Mouse (Mus musculus) Patski (cell line): ENCODE data around the gene Tlr13. TPM values are rescaled to one million over a fixed set of nuclear protein-coding genes. Genes with fewer than 3 reads are reported as not detected.

Experiments used
- ATAC-seq: fragments of 100-300 bp; one replicate; pipeline ENCODE4 v1.8.0; 2021
- CTCF ChIA-PET: fragments of 350-600 bp; sonication (Branson Sonifier 250); formaldehyde crosslinking; loops from one replicate; lab custom pipeline; 2022; ENCODE audit warnings: inconsistent platforms; lab: Charles Lee
- POLR2A ChIA-PET: fragments of 350-600 bp; sonication (Branson Sonifier 250); formaldehyde crosslinking; loops from one replicate; lab custom pipeline; 2022; ENCODE audit warnings: antibody characterized with exemption, inconsistent platforms; lab: Charles Lee
- DNase-seq: peaks from one replicate; pipeline ENCODE4 v3.0.0-alpha.2; 2011; ENCODE audit warnings: low read depth, low spot score
- H3K27me3 ChIP-seq: fragments of 371-371 bp; one replicate; pipeline ENCODE4 v1.5.1; 2021
- CTCF ChIP-seq: fragments of 100-300 bp; IDR thresholded peaks from one replicate; pipeline ENCODE4 v1.5.1; 2021
- in situ Hi-C: fragments of 300-500 bp; cut with MboI; formaldehyde crosslinking; loops from 3 replicates; pipeline ENCODE4 v1.11.1; 2018; ENCODE audit warnings: low pct_unique_long_range_greater_than_20kb, mixed read lengths
- polyA plus RNA-seq: library from polyadenylated mRNA; unstranded; gene quantifications from one replicate; pipeline ENCODE4 v1.2.3, GENCODE M21; 2021

Tlr13 gene
- not detected for polyA plus RNA-seq

GRCm38 (mm10) chrX:106142936-106143335, at the start of gene Tlr13:
TSS of gene Tlr13 (plus strand) at chrX:106143204.
- ChIA-PET CTCF (interaction anchor here (0.6 to 1.0 kb wide), 2 partner anchors 11 to 49 kb away, joined by 3 read pairs; no protein-coding TSS in a partner anchor), POLR2A (no interaction called here)
- H3K27me3 ChIP-seq: peaks cover 23% of the 10 kb centered on the region
- TF ChIP-seq CTCF: no peak
- in situ Hi-C loops: no loop called here
- no peak for ATAC-seq
- DNase-seq: no peak

DNA sequence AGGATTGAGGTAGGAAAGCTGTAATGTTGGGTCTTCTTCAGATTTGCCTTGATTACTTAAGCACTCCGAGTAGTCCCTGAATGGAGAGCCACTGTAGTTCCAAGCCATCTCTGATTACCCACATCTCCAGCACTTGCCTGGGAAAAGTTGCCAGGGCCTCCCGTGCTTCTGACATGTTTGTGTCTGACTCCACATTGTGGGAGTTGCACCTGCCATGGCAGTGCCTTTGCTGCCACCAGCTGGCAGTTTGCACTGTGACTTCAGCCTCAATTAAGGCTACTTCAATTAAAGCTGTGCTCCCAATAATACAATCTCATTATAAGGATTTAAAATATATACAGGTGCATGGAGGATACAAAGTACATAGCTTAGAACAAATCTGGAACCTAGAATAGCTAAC, 37.5 kb upstream of the Tlr13 start:
- in situ Hi-C loops: no loop called here
- no peak for ATAC-seq
- ChIA-PET POLR2A (no interaction called here), CTCF (interaction anchor here (0.8 to 1.3 kb wide), 7 partner anchors 24 to 88 kb away, joined by 3 to 5 read pairs (median 5); partner anchors contain the start of gene Atp7a)
- peaks cover 20% of the 10 kb centered on the region for H3K27me3 ChIP-seq
- TF ChIP-seq CTCF: peak; percentile 67
- no peak for DNase-seq

DNA sequence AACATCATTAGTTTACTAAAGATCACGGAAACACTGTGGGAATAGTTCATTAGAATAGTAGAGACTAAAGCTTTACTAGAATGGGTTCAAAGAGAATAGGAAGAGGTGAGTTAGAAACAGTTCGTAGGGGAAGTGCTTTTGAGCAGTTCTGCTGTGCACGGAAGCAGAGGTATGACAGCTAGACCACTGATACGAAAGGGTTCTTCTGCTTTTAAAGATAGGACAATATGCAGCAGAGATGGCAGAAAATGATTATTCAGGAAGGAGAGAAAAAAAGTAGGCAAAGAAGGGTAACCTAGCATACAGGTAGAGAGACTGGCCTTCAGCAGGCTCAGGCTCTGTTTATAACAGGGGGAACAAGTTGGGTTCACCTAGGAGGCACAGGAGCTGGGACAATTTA, 29.1 kb upstream of the Tlr13 start:
- DNase-seq (no peak), ATAC-seq (no peak)
- peaks cover 20% of the 10 kb centered on the region for H3K27me3 ChIP-seq
- TF ChIP-seq CTCF: no peak
- CTCF ChIA-PET: no interaction called here
- in situ Hi-C loops: loop anchor here (5.0 kb wide), 1 partner anchor 53 kb away; no protein-coding TSS in a partner anchor
- POLR2A ChIA-PET: no interaction called here

DNA sequence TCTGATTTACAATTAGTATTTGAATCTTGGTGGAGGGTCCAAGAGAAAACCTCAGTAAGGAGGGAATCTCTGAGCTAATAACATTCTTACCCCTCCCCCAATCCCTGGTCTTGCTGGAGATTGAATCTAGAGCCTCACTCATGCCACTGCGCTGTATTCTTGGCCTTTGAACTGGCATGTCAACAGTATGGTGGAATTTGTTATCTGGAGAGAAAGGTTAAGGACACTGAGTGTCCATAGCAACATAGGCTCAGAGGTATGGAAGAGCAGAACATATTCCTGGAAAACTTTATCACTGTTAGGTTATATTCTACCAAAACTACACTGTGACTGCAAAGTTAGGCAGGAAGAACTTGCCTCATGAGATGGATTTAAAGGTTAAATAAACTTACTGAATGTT, 28.3 kb upstream of the Tlr13 start:
- DNase-seq (no peak), ATAC-seq (no peak)
- ChIA-PET POLR2A (no interaction called here), CTCF (no interaction called here)
- in situ Hi-C loops: loop anchor here (5.0 kb wide), 1 partner anchor 53 kb away; no protein-coding TSS in a partner anchor
- TF ChIP-seq CTCF: no peak
- H3K27me3 ChIP-seq: peaks cover 16% of the 10 kb centered on the region

GRCm38 (mm10) chrX:106122823-106123222, 20.2 kb upstream of the Tlr13 start:
- no peak for DNase-seq
- TF ChIP-seq CTCF: no peak
- no peak for ATAC-seq
- H3K27me3 ChIP-seq: peaks cover 34% of the 10 kb centered on the region
- ChIA-PET POLR2A (no interaction called here), CTCF (no interaction called here)
- in situ Hi-C loops: no loop called here

DNA sequence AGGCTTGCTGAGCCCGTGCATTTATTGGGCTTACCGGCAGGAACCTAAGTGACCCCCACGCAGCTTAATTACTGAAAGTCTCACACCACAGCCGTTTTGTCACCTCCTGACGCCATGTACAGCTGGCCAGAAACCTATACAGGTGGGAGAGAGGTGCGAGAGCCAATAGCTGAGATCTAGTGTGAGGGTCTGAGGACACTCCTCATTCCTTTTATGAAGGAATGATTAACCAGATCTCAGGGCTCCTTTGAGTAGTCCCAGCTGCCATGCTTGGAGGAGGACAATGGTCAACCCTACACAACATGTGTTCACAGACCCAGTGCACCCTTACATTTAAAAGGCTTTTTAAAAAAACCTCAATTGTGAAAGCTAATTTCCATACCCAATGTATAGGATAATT, 14.7 kb upstream of the Tlr13 start:
- ATAC-seq: no peak
- DNase-seq: no peak
- ChIA-PET CTCF (interaction anchor here (1.6 kb wide), 1 partner anchor 58 kb away, joined by 3 read pairs; no protein-coding TSS in a partner anchor), POLR2A (interaction anchor here (0.5 kb wide), 1 partner anchor 588 kb away, joined by 3 read pairs; no protein-coding TSS in a partner anchor)
- H3K27me3 ChIP-seq: peaks cover 26% of the 10 kb centered on the region
- TF ChIP-seq CTCF: no peak
- in situ Hi-C loops: no loop called here

DNA sequence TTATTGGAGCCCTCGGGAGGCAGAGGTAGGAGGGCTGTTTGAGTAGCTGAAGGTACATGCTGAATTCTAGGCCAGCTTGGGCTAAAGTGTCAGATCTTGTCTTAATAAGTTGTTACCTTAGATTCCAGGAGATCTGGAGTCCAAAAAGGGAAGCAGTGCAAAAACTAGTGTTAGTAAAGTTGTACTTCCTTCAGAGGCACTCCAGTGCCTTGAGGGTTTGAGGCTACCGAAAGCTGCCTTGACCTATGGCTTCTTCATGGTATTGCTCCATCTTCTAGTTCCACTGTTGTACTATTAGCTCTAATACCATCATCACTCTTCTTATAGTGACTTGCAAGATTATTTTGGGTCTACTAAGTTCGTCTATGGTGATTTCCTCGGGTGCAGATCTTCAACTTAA, 13.1 kb upstream of the Tlr13 start:
- ChIA-PET POLR2A (no interaction called here), CTCF (interaction anchor here (0.6 to 0.7 kb wide), 3 partner anchors 12 to 24 kb away, joined by 3 read pairs; no protein-coding TSS in a partner anchor)
- H3K27me3 ChIP-seq: peaks cover 22% of the 10 kb centered on the region
- ATAC-seq: no peak
- in situ Hi-C loops: no loop called here
- DNase-seq: no peak
- TF ChIP-seq CTCF: no peak

DNA sequence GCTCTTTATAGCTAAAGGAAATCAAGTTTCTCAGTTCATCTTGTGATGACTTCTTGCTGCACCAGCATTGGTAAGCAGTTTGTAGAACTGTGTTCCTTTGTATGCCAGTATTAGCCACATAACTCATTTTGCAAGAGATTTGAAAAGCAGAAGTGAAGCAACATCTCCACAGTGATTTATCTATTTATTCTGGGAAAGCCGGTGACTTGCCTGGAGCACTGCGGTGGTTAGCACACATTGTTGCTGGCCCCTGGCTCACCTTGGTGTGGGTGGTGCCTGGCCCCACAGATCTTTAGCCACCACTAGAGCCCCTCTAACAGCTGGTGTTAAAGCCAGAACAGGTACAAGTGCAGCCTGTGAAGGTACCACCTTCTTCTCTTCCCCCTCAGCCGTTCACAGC, 8.1 kb upstream of the Tlr13 start:
- CTCF ChIA-PET: no interaction called here
- TF ChIP-seq CTCF: no peak
- POLR2A ChIA-PET: no interaction called here
- ATAC-seq (no peak), DNase-seq (no peak)
- peaks cover 10% of the 10 kb centered on the region for H3K27me3 ChIP-seq
- in situ Hi-C loops: no loop called here

DNA sequence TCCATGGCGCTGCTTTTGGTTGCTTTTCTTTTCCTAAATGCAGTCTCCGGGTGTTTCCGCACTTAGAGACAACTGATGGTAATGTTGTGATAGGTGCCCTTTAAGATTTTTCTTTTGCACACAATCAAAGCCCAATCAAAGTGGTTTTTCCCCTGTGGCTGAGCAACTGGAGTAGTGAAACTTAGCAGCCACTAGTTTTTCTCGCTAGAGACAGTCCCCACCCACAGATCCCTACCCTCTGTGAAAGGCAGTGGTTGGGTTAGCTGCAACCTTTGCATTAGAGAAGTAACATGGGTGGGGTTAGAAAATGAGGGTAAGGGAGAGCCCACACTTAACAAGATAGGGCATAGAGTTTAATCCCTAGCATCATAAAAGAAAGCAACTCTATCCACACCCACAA, 7.5 kb upstream of the Tlr13 start:
- ATAC-seq (peak; percentile 14), DNase-seq (no peak)
- POLR2A ChIA-PET: no interaction called here
- no peak for TF ChIP-seq CTCF
- in situ Hi-C loops: no loop called here
- peaks cover 13% of the 10 kb centered on the region for H3K27me3 ChIP-seq
- CTCF ChIA-PET: no interaction called here

DNA sequence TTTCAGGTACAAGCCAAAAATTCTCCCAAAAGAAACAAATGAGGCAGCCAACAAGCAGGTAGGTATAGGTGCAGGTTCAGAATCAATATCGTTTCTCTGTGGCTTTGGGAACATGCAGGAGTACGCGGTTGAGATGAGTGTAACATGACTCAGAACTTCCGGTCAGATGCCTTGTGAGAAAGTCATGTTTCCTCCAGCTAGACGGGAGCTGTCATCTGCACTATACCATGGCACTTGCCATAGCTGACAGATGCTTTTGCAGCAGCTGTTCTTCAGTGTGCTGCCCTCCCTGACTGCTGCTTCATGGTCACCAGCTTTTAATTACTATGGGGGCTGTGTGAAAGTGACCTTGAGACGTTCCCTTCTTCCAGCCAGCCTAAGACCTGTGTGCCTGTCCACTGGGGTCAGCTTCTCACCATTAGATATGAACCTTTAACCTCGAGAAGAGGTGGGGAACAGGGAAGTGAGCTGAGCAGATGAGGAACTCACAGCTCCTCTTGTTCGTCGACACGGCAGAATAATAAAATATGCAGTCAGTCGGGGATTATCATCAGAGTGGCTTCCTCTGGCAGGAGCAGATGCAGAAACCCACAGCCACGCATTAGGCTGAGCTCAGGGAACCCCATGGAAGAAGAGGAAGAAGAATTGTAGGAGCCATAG, 7.0 kb upstream of the Tlr13 start:
- DNase-seq (no peak), ATAC-seq (peak; percentile 87)
- CTCF ChIA-PET: interaction anchor here (0.9 kb wide), 1 partner anchor 109 kb away, joined by 3 read pairs; the partner anchor contains the start of gene Atp7a
- TF ChIP-seq CTCF: no peak
- in situ Hi-C loops: no loop called here
- POLR2A ChIA-PET: no interaction called here
- peaks cover 17% of the 10 kb centered on the region for H3K27me3 ChIP-seq

- TF ChIP-seq CTCF: no peak
- CTCF ChIA-PET: interaction anchor here (1.1 kb wide), 1 partner anchor 31 kb away, joined by 3 read pairs; no protein-coding TSS in a partner anchor
- DNase-seq (no peak), ATAC-seq (no peak)
- in situ Hi-C loops: no loop called here
- POLR2A ChIA-PET: no interaction called here
- H3K27me3 ChIP-seq: peaks cover 18% of the 10 kb centered on the region
Observed at GRCm38 (mm10) chrX:106139309-106140070, 3.5 kb upstream of the Tlr13 start.
